Mouse (Mus musculus) urinary bladder, postnatal 14 days (tissue): ENCODE data around the gene Mpp6.

ENCODE experiments used
- DNase-seq: peaks from one replicate; pipeline ENCODE4 v3.0.0; 2021; ENCODE audit warnings: low spot score

Gene Mpp6

GRCm38 (mm10) chr6:50225232-50225631 lies 115.2 kb downstream of the Mpp6 start:
- no peak for DNase-seq

GRCm38 (mm10) chr6:50228180-50228579 lies 118.1 kb downstream of the Mpp6 start:
- no peak for DNase-seq

GRCm38 (mm10) chr6:50231288-50231687 lies 121.2 kb downstream of the Mpp6 start:
- DNase-seq = no peak

- DNase-seq = peak; percentile 10
Observed at GRCm38 (mm10) chr6:50232984-50233383, 122.9 kb downstream of the Mpp6 start.

GRCm38 (mm10) chr6:50237963-50238362 lies 127.9 kb downstream of the Mpp6 start:
- no peak for DNase-seq

GRCm38 (mm10) chr6:50239902-50240301 lies 129.9 kb downstream of the Mpp6 start:
- DNase-seq = no peak

GRCm38 (mm10) chr6:50240437-50240836 lies 130.4 kb downstream of the Mpp6 start:
- DNase-seq = no peak

GRCm38 (mm10) chr6:50244126-50244525 lies 134.1 kb downstream of the Mpp6 start:
- DNase-seq = no peak

GRCm38 (mm10) chr6:50244967-50245366 lies 134.9 kb downstream of the Mpp6 start:
- no peak for DNase-seq

- DNase-seq = no peak
Observed at GRCm38 (mm10) chr6:50247356-50247755, 137.3 kb downstream of the Mpp6 start.

GRCm38 (mm10) chr6:50247791-50248190 lies 137.8 kb downstream of the Mpp6 start:
- DNase-seq = no peak
